Mouse (Mus musculus): ENCODE measurements at regions not wholly inside any gene's neighbourhood (a gene's known extent, or its start where the extent isn't known, plus 50 kb on each side); places are given as distances from the start of the nearest gene placed in this dataset.

DNA sequence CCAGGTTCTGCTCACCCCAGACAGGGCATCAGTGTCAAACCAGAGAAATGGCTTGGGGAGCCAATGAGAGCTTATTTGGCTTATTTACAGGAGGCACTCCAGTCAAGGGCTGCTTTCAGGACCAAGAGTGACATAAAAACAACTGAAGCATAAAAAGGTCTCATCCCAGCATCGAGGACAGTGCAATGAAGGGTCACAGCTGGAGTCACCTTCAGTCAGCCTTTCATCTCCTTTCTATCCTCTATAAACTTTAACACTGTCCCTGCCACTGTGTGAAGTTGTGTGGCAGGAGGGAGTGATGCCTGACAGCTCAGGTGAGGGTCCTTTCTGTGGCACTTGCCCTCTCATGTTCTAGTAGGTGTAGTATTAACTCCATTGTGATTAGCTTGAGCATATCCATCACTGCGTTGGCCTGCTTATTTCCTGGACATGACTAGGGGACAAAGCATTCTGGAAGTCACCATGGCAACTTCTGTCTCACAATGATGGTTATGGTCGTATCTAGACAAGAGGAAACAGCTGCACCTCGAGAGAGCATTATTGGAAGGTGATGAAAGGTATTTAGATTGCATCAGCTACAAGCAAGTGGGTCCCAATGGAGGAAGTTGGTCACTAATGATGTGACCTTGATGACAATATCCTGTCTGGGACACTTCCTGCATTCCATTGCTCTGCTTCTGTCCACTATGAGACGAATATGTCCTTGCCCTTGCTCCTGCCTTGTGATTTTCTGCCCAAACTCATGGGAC lies 87.8 kb upstream of the Enpp6 start:
- DNase-seq, result no peak

DNA sequence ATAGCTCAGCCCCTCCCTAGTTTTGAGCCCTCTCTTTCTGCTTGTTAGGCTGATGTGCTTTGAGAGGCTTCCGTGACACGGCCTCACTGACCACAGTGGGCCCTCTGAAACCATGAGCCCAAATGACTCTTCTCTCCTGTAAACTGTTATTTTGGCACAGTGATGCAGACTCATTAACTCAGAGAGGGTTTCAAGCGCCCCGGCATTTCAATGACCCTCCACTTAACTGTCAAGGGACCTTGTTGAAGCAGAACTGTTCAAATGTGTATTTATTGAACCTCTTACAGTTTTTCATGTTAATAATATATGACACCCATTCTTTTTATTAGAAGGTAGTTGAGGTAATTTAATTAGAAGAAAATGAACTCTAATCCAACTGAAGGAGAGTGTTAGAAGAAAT lies 85.9 kb upstream of the Enpp6 start:
- no peak for DNase-seq

DNA sequence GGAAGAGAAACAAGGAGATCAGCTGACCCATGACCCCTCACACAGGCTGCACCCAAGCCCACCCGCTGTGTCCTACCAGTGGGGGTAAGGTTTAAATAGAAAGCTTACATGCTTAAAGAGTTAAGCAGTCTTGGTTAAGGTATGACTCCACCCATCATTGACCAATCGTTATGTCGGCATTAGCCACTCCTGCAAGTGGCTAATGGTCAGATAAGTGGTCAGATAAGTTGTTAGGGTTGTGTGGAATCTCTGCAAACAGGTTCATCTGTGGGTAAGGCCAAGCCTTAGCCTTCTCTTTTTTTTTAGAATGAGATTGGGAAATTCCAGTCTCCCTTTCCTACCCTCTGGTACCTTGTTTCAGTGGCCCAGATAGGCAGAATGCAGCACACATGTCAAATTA lies 82.0 kb upstream of the Enpp6 start:
- DNase-seq, result no peak

GRCm38 (mm10) chr8:46907390-46907789 lies 79.3 kb upstream of the Enpp6 start:
- no peak for DNase-seq

DNA sequence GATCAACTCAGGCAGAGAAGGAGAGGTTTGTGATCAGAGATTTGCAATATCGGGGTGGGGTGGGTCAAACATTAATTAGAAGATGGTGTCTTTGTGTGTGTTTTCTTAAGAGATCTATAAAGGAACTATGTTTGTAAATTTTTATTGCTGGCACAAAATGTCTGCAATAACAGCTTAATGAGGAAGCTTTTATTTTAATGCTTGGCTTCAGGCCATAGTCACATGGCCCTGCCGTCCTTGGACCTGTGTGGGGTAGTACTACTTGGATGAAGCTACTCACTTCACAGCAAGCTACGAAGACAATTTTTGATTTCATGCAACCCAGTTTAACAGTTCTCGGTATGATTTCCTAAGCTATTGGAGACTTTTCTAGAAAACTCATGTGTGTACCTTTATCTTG lies 78.5 kb upstream of the Enpp6 start:
- peak; percentile 20 for DNase-seq

DNA sequence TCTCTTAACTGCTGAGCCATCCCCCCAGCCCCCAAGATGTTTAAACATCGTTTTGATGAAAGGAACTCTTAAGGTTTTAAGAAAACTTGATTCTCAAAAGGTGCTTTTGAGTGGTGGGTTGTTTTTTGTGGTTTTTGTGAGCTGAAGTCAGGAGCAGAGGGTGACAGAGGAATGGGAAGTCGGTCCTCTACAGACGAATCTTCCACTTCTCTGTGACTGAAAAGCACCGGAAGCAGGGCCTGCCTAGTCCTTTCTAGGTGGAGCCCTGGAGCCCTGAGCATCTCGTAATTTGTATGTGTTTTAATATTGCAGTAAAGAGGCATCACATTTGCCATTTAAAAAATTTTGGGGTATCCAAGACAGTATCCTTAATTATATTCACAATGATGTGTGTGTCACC lies 72.7 kb upstream of the Enpp6 start:
- no peak for DNase-seq

- no peak for DNase-seq
Measured at GRCm38 (mm10) chr8:46920071-46920470, 66.6 kb upstream of the Enpp6 start.

DNA sequence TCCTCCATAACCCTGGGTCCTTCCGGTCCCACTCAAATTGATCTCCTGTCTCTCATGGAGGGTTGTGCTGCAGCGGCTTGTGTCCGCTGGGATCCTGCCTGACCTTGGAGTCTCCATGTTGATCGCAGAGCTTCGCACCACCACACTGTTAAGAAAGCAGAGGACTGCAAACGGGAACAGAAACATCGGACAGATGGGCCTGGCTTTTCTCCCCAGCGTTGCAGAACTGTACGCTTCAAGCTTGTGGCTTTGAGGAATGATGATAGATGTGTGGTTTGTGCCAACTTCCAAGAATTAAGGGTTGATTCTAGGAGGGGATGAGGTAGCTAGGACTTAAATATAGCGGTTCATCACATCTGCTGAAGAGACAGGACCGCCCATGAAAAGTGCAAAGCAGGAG lies 65.6 kb upstream of the Enpp6 start:
- no peak for DNase-seq

- no peak for DNase-seq
Measured at GRCm38 (mm10) chr8:46921585-46921984, 65.1 kb upstream of the Enpp6 start.

DNA sequence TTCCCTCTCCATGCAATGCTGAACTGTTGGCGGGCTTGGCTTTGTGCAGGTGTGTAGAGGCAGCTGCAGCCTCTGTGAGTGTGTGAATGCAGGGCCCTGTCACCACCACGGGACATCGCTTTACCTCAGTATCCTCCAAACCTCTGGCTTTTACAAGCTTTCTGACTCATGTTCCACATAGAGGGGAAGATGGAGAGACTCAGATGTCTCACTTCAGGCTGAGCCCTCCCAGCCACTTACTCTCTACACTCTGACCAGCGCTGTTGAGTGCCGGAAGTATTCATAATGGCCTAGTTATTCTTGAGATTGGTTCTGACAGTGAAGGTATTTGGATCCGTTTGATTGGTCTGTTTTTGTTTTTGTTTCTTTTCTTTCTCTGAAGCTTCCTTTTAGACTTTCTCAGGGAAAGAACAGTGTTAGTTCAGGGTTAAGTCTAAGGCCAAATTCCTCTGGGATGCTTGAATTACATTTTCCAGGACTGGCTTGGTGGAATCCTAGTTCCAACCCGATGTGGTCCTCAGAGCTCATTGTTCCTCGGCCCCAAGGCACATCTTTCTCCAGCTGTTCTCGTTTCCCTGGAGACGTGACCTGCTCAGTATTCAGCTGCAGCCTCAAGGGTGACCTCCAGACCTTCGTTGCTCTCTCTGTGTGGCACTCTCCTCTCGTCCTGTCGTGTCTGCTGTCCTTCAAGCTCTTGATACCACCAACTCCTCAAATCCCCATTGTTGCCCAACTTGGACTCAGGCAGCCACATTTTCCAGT lies 61.7 kb upstream of the Enpp6 start:
- no peak for DNase-seq

GRCm38 (mm10) chr8:46928718-46929117 lies 58.0 kb upstream of the Enpp6 start:
- no peak for DNase-seq

DNA sequence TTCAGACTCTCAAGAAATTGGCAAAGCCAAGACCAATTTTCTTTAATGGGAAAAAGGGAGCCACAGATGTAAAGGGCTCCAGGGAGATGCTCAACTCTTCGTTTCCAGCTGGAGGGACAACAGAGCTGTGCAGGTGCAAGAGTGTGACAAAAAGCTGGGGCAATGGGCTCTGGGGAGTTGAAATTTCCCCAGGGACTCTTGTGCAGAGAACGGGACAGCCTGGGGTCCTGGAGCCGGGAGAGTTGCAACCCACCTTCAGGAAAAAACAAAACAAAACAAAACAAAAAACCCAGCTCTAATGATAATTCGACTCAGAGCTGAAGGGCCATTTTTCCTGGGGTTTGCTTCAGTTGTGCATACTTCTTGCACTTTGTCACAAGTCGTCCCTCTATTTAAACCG lies 57.0 kb upstream of the Enpp6 start:
- DNase-seq, result no peak

DNA sequence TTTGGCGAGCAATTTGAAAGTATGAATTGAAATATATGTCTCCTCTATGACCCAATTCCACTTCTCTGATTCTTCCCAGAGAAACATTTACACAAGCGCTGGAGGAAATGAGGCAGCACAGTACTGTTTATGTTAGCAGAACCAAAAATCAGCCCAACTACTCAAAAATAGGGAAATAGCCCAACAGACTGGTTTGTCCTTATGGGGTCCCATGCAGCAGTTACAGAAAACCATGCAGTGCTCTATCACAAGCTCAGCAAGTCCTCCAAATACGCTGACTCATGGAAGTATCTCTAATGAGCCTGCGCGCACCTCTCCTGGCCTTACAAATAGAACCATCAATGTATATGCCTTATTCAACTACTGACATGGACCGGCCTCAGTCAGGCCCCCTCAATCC lies 55.4 kb upstream of the Enpp6 start:
- no peak for DNase-seq

DNA sequence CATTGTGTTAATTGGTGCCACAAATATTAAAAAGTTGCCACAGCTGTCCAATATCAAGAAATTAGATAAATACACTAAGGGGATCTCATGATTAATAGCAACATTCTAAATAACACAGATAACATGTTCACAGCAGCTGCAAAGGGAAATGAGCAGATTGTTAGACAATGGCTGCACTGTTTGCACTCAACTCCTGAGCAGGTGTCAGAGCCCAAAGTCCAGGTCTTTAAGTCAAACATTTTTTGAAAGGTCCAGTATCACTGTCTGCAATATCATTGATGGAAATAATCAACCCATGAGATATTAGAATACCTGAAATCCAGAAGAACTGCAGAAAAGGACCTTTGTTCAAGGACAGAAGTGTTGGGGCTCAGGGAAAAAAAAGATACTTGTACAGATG lies 53.4 kb upstream of the Enpp6 start:
- DNase-seq, result no peak

DNA sequence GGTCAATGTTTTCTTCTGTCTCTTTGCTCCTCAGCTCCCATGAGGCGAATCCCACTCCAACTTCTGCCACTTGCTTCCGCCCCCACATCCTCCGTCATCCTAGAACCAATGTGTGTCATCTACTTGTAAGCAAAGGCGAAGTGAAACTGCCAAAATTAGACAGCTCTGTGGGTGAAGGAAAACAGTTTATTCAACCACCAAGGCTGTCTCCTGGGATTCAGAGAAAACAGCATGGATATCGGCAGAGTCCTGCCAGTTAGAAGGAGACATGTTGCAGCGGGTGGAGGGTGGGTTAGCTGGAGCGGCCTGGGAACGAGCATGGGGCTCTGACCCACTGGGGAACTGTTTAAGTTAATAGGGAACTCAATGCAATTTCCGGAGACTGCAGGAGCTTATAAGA lies 52.4 kb upstream of the Enpp6 start:
- no peak for DNase-seq

- DNase-seq, result peak; percentile 71
Measured at GRCm38 (mm10) chr8:46934898-46935297, 51.8 kb upstream of the Enpp6 start.

DNA sequence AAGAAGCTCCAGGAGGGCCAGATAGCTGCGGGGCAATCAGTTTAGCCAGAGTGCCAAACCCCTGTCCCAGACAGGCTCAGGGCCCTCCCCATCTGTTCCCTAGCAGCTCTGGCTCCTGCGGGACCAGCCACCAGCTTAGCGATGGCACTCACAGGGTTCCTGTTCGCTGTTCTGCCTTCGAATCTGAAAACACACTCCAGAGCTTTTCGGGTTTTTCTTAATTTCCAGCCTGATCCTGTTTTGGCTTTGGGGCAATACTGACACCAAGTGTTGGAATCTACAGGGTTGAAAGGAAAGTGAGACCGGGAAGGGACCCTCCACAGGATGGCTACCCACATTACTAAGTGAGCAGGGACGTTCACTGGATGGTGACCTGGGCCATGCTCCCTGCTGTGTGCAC lies 50.6 kb upstream of the Enpp6 start:
- DNase-seq, result peak; percentile 16
